Mouse (Mus musculus): ENCODE measurements around the gene Vmn2r11. TPM values are rescaled to one million over a fixed set of nuclear protein-coding genes. Genes with fewer than 3 reads are reported as not detected.
"Not testable (repeated sequence)": the region's sequence is repeated elsewhere in the genome, so short reads cannot be mapped to it uniquely, and the experiment has no call there.

The Vmn2r11 gene
- not detected for total RNA-seq (2021)

DNA sequence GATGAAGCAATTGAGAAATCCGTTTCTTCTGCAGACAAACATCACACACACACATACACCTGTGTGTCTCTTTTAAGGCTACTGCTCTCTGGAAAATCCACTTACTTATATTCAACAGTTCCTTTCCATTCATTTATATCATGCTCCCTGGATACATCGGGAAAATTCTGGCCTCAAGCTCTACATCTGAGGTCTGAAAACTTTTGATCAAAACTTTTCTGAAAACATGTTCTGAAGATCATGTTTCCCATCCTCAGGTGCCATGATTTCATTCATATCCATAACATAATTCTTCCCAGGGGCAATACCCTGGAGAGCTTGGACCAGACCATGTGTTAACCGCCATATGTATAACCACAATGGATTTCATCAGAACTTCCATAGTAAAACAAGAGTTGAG is at the start of gene Vmn2r11:
TSS of gene Vmn2r11 (minus strand) at position 101 of the 400 bp plus-strand sequence.
- DNase-seq; intact Hi-C loops (cut with DNase I): not testable (repeated sequence)

DNA sequence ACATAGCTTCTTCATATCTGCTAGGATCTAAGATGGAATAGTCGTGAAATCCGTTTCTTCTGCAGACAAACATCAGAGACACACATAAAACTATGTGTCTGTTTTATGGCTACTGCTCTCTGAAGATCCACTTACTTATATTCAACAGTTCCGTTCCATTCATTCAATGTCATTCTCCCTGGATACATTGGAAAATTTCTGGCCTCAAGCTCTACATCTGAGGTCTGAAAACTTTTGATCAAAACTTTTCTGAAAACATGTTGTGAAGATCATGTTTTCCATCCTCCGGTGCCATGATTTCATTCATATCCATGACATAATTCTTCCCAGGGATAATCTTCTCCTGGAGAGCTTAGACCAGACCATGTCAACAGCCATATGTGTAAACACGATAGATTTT is 38.5 kb upstream of the Vmn2r11 start, which contains the start of gene Vmn2r12:
TSS of gene Vmn2r12 (minus strand) at position 101 of the 400 bp plus-strand sequence.
- DNase-seq; intact Hi-C loops (cut with DNase I): not testable (repeated sequence)

DNA sequence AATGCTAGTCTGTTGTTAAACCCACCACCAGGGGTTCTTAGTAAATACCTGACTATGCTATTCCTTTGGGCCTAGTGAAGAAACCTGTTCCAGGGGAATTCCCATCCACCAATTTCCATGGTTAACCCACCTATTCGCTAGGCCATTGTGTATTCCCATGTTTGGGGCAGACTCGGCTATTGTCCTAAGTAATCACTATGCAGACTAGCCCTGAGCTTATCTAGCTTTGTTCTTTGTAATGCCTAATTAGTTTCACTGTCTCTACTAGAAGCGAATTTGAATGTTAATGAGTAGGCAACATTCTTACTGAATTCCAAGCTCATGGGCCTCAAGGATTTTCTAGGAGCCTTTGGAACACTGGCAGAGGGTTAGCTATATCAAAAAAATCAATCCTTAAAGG is 37.1 kb upstream of the Vmn2r11 start:
- DNase-seq; intact Hi-C loops (cut with DNase I): not testable (repeated sequence)

DNA sequence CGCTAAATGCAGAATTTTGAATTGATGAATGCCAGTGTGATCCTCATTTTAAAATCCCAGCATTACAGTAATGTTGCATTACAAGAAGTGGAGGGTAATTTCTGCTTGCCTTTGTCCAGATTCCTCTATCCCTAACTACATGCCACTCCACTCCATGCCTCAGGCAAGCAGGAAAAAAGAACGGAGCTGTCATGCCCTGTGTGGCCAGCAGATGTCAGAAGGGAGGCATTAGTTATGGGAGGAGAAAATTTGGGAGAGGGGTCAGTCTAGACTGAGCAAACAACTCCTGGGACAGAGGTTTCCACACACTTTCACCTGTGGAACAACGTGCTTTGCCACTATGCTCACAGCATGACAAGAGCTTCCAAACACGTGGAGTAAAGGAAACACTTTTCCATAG is 12.6 kb upstream of the Vmn2r11 start:
- DNase-seq; intact Hi-C loops (cut with DNase I): not testable (repeated sequence)

- intact Hi-C loops (cut with DNase I), result no loop called here
- DNase-seq, result no peak
These were observed 4.1 kb downstream of the Vmn2r11 start for GRCm38 (mm10) chr5:109055286-109055685.

- intact Hi-C loops (cut with DNase I), result no loop called here
These were observed 26.8 kb downstream of the Vmn2r11 start for GRCm38 (mm10) chr5:109032591-109032990.

DNA sequence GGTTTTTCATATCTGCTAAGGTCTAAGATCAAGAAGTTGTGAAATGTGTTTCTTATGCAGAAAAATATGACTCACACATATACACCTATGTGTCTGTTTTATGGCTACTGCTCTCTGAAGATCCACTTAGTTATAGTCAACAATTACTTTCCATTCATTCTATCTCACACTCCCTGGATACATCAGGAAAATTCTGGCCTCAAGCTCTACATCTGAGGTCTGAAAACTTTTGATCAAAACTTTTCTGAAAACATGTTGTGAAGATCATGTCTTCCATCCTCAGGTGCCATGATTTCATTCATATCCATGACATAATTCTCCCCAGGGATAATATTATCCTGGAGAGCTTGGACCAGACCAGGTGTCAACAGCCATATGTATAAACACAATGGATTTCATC is 52.9 kb downstream of the Vmn2r11 start, which contains the start of gene Vmn2r10:
TSS of gene Vmn2r10 (minus strand) at position 101 of the 400 bp plus-strand sequence.
- intact Hi-C loops (cut with DNase I); DNase-seq: not testable (repeated sequence)

More at GRCm38 (mm10) chr5:109032591-109032990, 26.8 kb downstream of the Vmn2r11 start:
- no peak for DNase-seq

Other genes with a start within 250 kb of the Vmn2r11 start
- gene Vmn2r9, start 207.0 kb downstream of the Vmn2r11 start, total RNA-seq (2021), result not detected
- gene Vmn2r10, start 53.0 kb downstream of the Vmn2r11 start, total RNA-seq (2021), result not detected
- gene Vmn2r12, start 38.4 kb upstream of the Vmn2r11 start, total RNA-seq (2021), result not detected
- gene Vmn2r13, start 132.6 kb upstream of the Vmn2r11 start, total RNA-seq (2021), result not detected
- not detected for gene Vmn2r14, start 165.1 kb upstream of the Vmn2r11 start, total RNA-seq (2021)
- gene Vmn2r15, start 238.1 kb upstream of the Vmn2r11 start, total RNA-seq (2021), result not detected

All from left cerebral cortex, postnatal 4 days (tissue).